Mouse (Mus musculus): ENCODE measurements at regions not wholly inside any gene's neighbourhood (a gene's known extent, or its start where the extent isn't known, plus 50 kb on each side); places are given as distances from the start of the nearest gene placed in this dataset.

DNA sequence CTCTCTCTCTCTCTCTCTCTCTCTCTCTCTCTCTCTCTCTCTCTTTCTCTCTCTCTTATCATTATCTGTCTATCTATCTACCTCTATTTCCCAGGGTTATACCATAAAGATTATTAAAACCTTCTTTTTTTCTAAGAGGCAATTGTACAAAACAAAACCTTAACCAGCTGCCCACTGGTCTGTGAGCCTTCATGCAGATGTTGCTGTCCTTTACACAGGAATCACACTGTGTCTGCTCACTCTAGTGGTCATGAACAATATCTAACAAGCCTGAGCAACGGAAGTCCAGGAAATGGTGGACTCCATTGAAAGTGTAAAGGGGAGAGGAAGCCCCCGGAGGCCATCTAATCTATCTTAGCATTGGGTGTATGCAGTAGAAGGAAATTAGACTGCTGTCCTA lies 156.9 kb upstream of the Sox11 start:
- Histone ChIP-seq H3K4me1 (replicated peaks; ENCODE audit: control insufficient read depth, insufficient read depth, low read length) (peaks cover 9% of the 10 kb centered on the region), H3K4me2 (ENCODE audit: low read depth, low read length, severe bottlenecking) (no peak overlapping the region), H3K9me3 (ENCODE audit: control insufficient read depth, low read length) (no peaks in the 10 kb centered on the region), H3K27ac (ENCODE audit: low read depth, low read length) (no peak overlapping the region), H3K27me3 (ENCODE audit: control insufficient read depth, insufficient read depth, low read length) (no peaks in the 10 kb centered on the region), H3K4me3 (ENCODE audit: low read depth, low read length) (no peak overlapping the region), H3K36me3 (ENCODE audit: control insufficient read depth, insufficient read depth, low read length) (no peaks in the 10 kb centered on the region), H3K9ac (ENCODE audit: low read length) (no peak overlapping the region)
- ATAC-seq (replicated peaks; ENCODE audit: low FRiP score) (no peak), DNase-seq (ENCODE audit: low spot score) (no peak)
- WGBS: 54% methylated on average over 2 of the region's 2 CpGs

DNA sequence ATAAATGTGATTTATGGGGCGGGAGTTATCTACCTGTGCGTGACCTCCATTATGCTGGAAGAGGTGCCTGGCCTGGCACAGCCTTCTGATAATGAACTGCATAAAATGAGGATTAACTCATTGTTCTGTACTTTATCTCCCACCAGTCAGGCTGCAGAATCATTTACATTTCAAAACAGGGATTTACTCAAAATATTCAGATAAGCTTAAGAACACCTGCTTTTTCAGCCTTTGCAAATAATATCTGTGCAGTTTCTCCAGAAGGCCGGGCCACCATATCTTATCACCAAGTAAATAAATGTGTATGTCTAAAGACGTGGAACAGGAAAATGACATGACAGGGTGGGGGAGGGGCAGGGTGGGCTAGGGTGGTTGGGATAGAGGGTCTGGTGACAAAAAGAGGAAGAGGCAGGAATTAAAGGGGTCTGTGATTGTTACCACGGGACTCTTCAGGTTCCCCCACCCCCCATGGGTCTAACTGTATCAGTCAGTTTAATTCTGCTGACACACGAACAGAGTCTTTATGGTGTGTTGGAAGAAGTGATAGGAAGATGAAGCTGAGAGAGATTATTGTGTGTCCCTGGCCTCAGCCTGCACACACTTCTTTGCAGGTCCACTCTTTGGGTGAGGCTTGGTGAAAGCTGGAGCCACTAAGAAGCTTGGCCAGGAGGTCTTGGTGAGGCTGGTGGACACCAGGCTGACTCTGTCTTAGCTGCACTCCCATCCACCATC lies 154.6 kb upstream of the Sox11 start:
- Histone ChIP-seq H3K27me3 (ENCODE audit: control insufficient read depth, insufficient read depth, low read length) (no peaks in the 10 kb centered on the region), H3K4me1 (replicated peaks; ENCODE audit: control insufficient read depth, insufficient read depth, low read length) (0 out of 2 replicates have a peak, but pooled peaks cover 1% of the 10 kb centered on the region), H3K9ac (ENCODE audit: low read length) (no peak overlapping the region), H3K36me3 (ENCODE audit: control insufficient read depth, insufficient read depth, low read length) (no peaks in the 10 kb centered on the region), H3K9me3 (ENCODE audit: control insufficient read depth, low read length) (no peaks in the 10 kb centered on the region), H3K4me3 (ENCODE audit: low read depth, low read length) (no peak overlapping the region), H3K27ac (ENCODE audit: low read depth, low read length) (no peak overlapping the region), H3K4me2 (ENCODE audit: low read depth, low read length, severe bottlenecking) (no peak overlapping the region)
- 25% methylated on average over 6 of the region's 6 CpGs for WGBS
- DNase-seq (ENCODE audit: low spot score) (no peak), ATAC-seq (replicated peaks; ENCODE audit: low FRiP score) (no peak)

DNA sequence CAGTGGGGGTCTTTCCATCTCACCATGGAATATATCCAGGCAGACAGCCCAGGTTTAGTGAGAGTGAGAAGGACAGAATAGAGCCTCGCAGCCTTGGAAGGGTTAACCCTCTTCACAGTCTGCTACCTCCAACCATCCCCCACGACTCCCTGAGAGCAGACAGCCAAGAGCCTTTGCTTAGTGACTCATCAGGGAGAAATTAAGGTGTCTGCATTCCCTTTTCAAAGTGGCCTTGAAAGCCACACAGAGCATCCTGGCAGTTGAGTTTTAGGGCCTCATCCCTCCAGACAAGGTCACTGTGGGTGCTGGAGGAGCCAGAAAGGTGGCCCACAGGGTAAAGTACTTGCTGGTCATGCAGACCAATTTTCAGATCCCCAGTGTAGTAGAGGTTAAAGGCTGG lies 149.9 kb upstream of the Sox11 start:
- H3K36me3 ChIP-seq (ENCODE audit: control insufficient read depth, insufficient read depth, low read length): no peaks in the 10 kb centered on the region
- H3K27ac ChIP-seq (ENCODE audit: low read depth, low read length): no peak overlapping the region
- no peak overlapping the region for H3K4me2 ChIP-seq (ENCODE audit: low read depth, low read length, severe bottlenecking)
- WGBS: 22% methylated on average over 2 of the region's 2 CpGs
- ATAC-seq (replicated peaks; ENCODE audit: low FRiP score): no peak
- no peak for DNase-seq (ENCODE audit: low spot score)
- H3K4me3 ChIP-seq (ENCODE audit: low read depth, low read length): no peak overlapping the region
- H3K27me3 ChIP-seq (ENCODE audit: control insufficient read depth, insufficient read depth, low read length): no peaks in the 10 kb centered on the region
- no peaks in the 10 kb centered on the region for H3K4me1 ChIP-seq (replicated peaks; ENCODE audit: control insufficient read depth, insufficient read depth, low read length)
- no peaks in the 10 kb centered on the region for H3K9me3 ChIP-seq (ENCODE audit: control insufficient read depth, low read length)
- H3K9ac ChIP-seq (ENCODE audit: low read length): no peak overlapping the region

DNA sequence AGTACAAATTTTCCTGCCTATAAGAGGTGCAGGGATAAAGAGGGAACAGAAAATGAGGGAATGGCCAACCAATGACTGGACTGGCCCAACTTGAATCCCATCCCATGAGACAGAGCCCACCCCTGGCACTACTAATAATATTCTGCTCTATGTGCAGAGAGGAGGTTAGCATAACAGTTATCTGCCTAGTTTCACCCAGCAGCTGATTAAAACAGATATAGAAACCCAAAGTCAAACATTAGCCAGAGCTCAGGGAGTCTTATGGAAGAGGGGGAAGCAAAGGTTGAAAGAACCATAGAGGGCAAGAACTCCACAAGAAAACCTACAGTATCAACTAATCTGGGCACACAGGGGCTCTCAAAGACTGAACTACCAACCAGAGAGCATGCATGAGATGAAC lies 138.9 kb upstream of the Sox11 start:
- no peak for ATAC-seq (replicated peaks; ENCODE audit: low FRiP score)
- DNase-seq (ENCODE audit: low spot score): no peak
- no peaks in the 10 kb centered on the region for H3K27me3 ChIP-seq (ENCODE audit: control insufficient read depth, insufficient read depth, low read length)
- H3K4me3 ChIP-seq (ENCODE audit: low read depth, low read length): no peak overlapping the region
- no peaks in the 10 kb centered on the region for H3K36me3 ChIP-seq (ENCODE audit: control insufficient read depth, insufficient read depth, low read length)
- H3K4me1 ChIP-seq (replicated peaks; ENCODE audit: control insufficient read depth, insufficient read depth, low read length): no peaks in the 10 kb centered on the region
- H3K9ac ChIP-seq (ENCODE audit: low read length): no peak overlapping the region
- no peak overlapping the region for H3K4me2 ChIP-seq (ENCODE audit: low read depth, low read length, severe bottlenecking)
- H3K9me3 ChIP-seq (ENCODE audit: control insufficient read depth, low read length): no peaks in the 10 kb centered on the region
- H3K27ac ChIP-seq (ENCODE audit: low read depth, low read length): no peak overlapping the region

DNA sequence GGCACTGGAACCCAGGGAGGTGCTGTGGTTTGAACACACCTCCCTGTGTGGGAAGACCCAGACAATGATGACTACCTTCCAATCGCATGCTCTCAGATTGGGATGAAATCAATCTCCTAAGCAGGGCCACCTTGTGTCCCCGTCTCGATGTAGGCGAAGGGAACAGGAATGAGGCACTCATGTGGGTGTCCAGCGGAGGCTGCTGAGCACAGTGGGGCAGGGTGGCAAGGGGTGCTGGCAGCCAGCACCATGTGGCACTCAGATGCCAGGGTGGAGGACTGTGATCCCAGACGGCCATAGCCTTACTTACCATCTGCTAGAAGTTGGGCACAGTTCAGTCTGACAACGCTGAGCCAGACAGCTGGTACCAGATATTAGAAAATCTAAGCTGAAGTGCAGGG lies 137.2 kb upstream of the Sox11 start:
- no peak for DNase-seq (ENCODE audit: low spot score)
- Histone ChIP-seq H3K4me1 (replicated peaks; ENCODE audit: control insufficient read depth, insufficient read depth, low read length) (no peaks in the 10 kb centered on the region), H3K36me3 (ENCODE audit: control insufficient read depth, insufficient read depth, low read length) (no peaks in the 10 kb centered on the region), H3K9ac (ENCODE audit: low read length) (no peak overlapping the region), H3K9me3 (ENCODE audit: control insufficient read depth, low read length) (no peaks in the 10 kb centered on the region), H3K27me3 (ENCODE audit: control insufficient read depth, insufficient read depth, low read length) (no peaks in the 10 kb centered on the region), H3K27ac (ENCODE audit: low read depth, low read length) (no peak overlapping the region), H3K4me2 (ENCODE audit: low read depth, low read length, severe bottlenecking) (no peak overlapping the region), H3K4me3 (ENCODE audit: low read depth, low read length) (no peak overlapping the region)
- WGBS: 93% methylated on average over 7 of the region's 7 CpGs
- no peak for ATAC-seq (replicated peaks; ENCODE audit: low FRiP score)

DNA sequence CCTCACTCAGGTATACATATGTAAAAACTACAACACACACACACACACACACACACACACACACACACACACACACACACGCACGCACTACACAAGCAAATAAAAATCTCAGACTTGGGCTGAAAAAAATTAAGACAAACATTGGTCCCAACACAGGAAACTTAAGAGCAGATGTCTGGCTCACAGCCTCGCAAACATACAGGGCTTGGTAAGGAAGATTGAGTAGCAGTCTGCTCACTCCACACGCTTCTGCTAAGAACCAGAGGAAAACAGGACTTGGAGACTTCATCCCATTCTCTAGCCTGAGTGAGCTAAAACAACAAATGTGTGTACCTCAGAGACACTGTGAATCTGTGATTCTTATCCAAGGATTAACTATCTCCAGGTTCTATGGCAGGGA lies 132.3 kb upstream of the Sox11 start:
- Histone ChIP-seq H3K4me1 (replicated peaks; ENCODE audit: control insufficient read depth, insufficient read depth, low read length) (no peaks in the 10 kb centered on the region), H3K4me2 (ENCODE audit: low read depth, low read length, severe bottlenecking) (no peak overlapping the region), H3K27ac (ENCODE audit: low read depth, low read length) (no peak overlapping the region), H3K9me3 (ENCODE audit: control insufficient read depth, low read length) (no peaks in the 10 kb centered on the region), H3K27me3 (ENCODE audit: control insufficient read depth, insufficient read depth, low read length) (no peaks in the 10 kb centered on the region), H3K36me3 (ENCODE audit: control insufficient read depth, insufficient read depth, low read length) (no peaks in the 10 kb centered on the region), H3K9ac (ENCODE audit: low read length) (no peak overlapping the region), H3K4me3 (ENCODE audit: low read depth, low read length) (no peak overlapping the region)
- no peak for ATAC-seq (replicated peaks; ENCODE audit: low FRiP score)
- DNase-seq (ENCODE audit: low spot score): no peak
- 83% methylated on average over 4 of the region's 4 CpGs for WGBS

DNA sequence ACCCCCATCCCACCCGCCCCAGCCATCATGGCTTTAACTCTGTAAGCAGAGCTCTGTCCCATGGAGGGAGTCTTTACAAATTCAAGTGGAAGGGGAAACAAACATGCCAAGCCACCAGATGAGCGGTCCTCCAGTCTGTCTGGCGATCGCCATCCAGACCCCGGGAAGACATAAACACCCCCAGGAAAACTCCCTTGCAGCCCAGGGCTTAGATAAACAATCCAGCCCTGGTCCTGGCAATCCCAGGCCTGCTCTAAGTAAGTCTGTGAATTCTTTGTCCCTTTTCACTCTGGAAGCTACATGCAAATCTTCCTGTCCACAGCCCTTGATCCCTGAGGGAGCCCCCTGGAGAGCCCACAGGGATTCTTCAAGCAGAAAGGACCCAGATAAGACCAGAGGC lies 129.2 kb upstream of the Sox11 start:
- Histone ChIP-seq H3K4me1 (replicated peaks; ENCODE audit: control insufficient read depth, insufficient read depth, low read length) (no peaks in the 10 kb centered on the region), H3K4me3 (ENCODE audit: low read depth, low read length) (no peak overlapping the region), H3K27ac (ENCODE audit: low read depth, low read length) (no peak overlapping the region), H3K27me3 (ENCODE audit: control insufficient read depth, insufficient read depth, low read length) (no peaks in the 10 kb centered on the region), H3K36me3 (ENCODE audit: control insufficient read depth, insufficient read depth, low read length) (no peaks in the 10 kb centered on the region), H3K9me3 (ENCODE audit: control insufficient read depth, low read length) (no peaks in the 10 kb centered on the region), H3K9ac (ENCODE audit: low read length) (no peak overlapping the region), H3K4me2 (ENCODE audit: low read depth, low read length, severe bottlenecking) (no peak overlapping the region)
- WGBS: 40% methylated on average over 5 of the region's 5 CpGs
- DNase-seq (ENCODE audit: low spot score) (no peak), ATAC-seq (replicated peaks; ENCODE audit: low FRiP score) (no peak)

DNA sequence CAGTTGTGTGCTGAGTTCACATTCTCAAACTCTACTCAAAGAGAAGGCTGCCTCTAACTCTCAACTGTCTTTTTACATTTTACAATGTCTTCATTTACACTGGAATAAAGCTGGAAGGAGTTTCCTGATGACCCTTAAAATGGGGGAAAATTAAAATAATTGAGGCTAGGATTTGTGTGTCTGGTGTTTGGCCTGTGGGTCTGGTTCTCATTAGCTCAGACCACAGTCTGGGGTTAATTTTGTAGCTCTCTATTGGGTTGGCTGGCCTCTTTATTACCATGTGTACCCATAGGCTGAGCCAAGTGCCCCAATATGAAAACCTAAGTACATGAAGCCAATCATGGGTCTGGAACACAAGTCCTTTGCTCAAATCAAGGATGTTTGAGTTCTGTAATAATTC lies 128.0 kb upstream of the Sox11 start:
- Histone ChIP-seq H3K9me3 (ENCODE audit: control insufficient read depth, low read length) (no peaks in the 10 kb centered on the region), H3K4me1 (replicated peaks; ENCODE audit: control insufficient read depth, insufficient read depth, low read length) (no peaks in the 10 kb centered on the region), H3K4me2 (ENCODE audit: low read depth, low read length, severe bottlenecking) (no peak overlapping the region), H3K27ac (ENCODE audit: low read depth, low read length) (no peak overlapping the region), H3K27me3 (ENCODE audit: control insufficient read depth, insufficient read depth, low read length) (no peaks in the 10 kb centered on the region), H3K9ac (ENCODE audit: low read length) (no peak overlapping the region), H3K4me3 (ENCODE audit: low read depth, low read length) (no peak overlapping the region), H3K36me3 (ENCODE audit: control insufficient read depth, insufficient read depth, low read length) (no peaks in the 10 kb centered on the region)
- no peak for ATAC-seq (replicated peaks; ENCODE audit: low FRiP score)
- no peak for DNase-seq (ENCODE audit: low spot score)

DNA sequence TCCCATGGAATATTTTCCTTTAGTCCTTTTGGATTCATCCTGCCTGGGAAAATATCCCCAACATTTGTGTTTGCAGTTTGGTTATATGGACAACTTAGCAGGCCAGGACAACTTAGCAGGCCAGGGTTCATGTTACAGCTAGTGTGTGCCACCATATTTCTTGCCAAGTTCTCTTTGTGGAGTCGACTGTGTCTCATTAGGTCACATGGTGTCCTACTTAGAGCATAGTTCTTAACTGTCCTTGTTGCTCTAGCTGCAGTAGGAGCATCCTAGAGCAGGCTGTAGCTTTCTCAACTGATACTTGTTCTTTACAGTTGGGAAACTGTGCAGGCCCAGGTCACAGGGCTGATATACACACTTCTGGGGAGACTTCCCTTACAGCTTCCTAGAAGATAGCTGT lies 126.4 kb upstream of the Sox11 start:
- no peak for DNase-seq (ENCODE audit: low spot score)
- no peak for ATAC-seq (replicated peaks; ENCODE audit: low FRiP score)
- Histone ChIP-seq H3K36me3 (ENCODE audit: control insufficient read depth, insufficient read depth, low read length) (no peaks in the 10 kb centered on the region), H3K4me1 (replicated peaks; ENCODE audit: control insufficient read depth, insufficient read depth, low read length) (no peaks in the 10 kb centered on the region), H3K9ac (ENCODE audit: low read length) (no peak overlapping the region), H3K9me3 (ENCODE audit: control insufficient read depth, low read length) (no peaks in the 10 kb centered on the region), H3K4me3 (ENCODE audit: low read depth, low read length) (no peak overlapping the region), H3K27me3 (ENCODE audit: control insufficient read depth, insufficient read depth, low read length) (no peaks in the 10 kb centered on the region), H3K4me2 (ENCODE audit: low read depth, low read length, severe bottlenecking) (no peak overlapping the region), H3K27ac (ENCODE audit: low read depth, low read length) (no peak overlapping the region)
- WGBS: 88% methylated on average over 1 of the region's 1 CpGs

Data from forebrain, embryonic 11.5 days (tissue).